Mouse (Mus musculus) ES-Bruce4 (cell line): ENCODE measurements around the gene Zfp398. TPM values are rescaled to one million over a fixed set of nuclear protein-coding genes. Genes with fewer than 3 reads are reported as not detected.

ENCODE experiments used
- H3K27ac ChIP-seq: 2 replicates; pipeline ENCODE4 v1.5.1; 2012; ENCODE audit warnings: low read length, inconsistent platforms; ENCODE audit not compliant: insufficient read depth
- H3K27me3 ChIP-seq: 2 replicates; pipeline ENCODE4 v1.6.1; 2012; ENCODE audit warnings: mild to moderate bottlenecking, low read length, inconsistent platforms; ENCODE audit not compliant: control insufficient read depth, poor library complexity, insufficient read depth, severe bottlenecking
- H3K36me3 ChIP-seq: 2 replicates; pipeline ENCODE4 v1.6.1; 2012; ENCODE audit warnings: inconsistent platforms, mild to moderate bottlenecking, low read length, moderate library complexity; ENCODE audit not compliant: control insufficient read depth, poor library complexity, insufficient read depth, severe bottlenecking
- H3K4me1 ChIP-seq: one replicate; pipeline ENCODE4 v1.8.1; 2011; ENCODE audit warnings: low read length; ENCODE audit not compliant: control insufficient read depth, insufficient read depth
- H3K4me3 ChIP-seq: 2 replicates; pipeline ENCODE4 v1.5.1; 2011; ENCODE audit warnings: low read depth, mild to moderate bottlenecking, low read length
- H3K9ac ChIP-seq: 2 replicates; pipeline ENCODE4 v1.6.1; 2012; ENCODE audit warnings: low read depth, mild to moderate bottlenecking, inconsistent platforms; ENCODE audit not compliant: poor library complexity, severe bottlenecking
- H3K9me3 ChIP-seq: replicated peaks from 2 replicates; pipeline ENCODE4 v1.6.1; 2012; ENCODE audit warnings: mild to moderate bottlenecking, low read length, inconsistent platforms; ENCODE audit not compliant: control insufficient read depth, poor library complexity, insufficient read depth, severe bottlenecking
- CTCF ChIP-seq: IDR thresholded peaks from one replicate; pipeline ENCODE4 v1.8.1; 2011; ENCODE audit warnings: low read depth, low read length
- EP300 ChIP-seq: IDR thresholded peaks from 2 replicates; pipeline ENCODE4 v1.6.1; 2011; ENCODE audit warnings: low read depth, low read length; ENCODE audit not compliant: insufficient read depth
- POLR2A ChIP-seq: IDR thresholded peaks from one replicate; pipeline ENCODE4 v1.8.1; 2011; ENCODE audit warnings: low read length; ENCODE audit not compliant: insufficient read depth
- polyA plus RNA-seq: library from polyadenylated mRNA; stranded (reverse); fragments of >200 nt; gene quantifications from 2 replicates; pipeline ENCODE4 v1.2.4, GENCODE M21; 2011; ENCODE audit warnings: low read depth; ENCODE audit not compliant: missing spikeins, insufficient read depth, insufficient read length

Gene Zfp398
- polyA plus RNA-seq, 1 experiment: 3.0 TPM

DNA sequence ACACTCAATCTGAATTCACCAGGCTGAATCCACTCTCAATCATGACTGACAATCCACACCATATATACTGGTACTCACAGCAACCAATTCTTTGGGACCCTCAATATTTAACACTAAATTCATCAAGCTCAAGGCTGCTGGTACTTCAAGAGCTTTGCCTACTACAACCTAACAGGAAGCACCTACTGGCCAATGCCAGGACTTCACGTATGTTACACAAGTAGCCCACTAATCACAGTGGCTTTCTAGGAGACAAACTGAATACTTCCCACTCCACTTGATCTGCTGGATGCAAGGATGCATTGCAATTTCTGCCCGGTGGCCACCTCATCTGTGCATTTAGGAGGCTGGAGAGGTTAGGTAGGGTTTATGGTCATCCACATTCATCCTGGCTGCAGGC lies 25.3 kb upstream of the Zfp398 start:
- Histone ChIP-seq H3K27ac (no peak overlapping the region), H3K36me3 (peaks cover 24% of the 10 kb centered on the region), H3K9ac (no peak overlapping the region), H3K4me3 (no peak overlapping the region), H3K27me3 (no peaks in the 10 kb centered on the region), H3K4me1 (peaks cover 1% of the 10 kb centered on the region), H3K9me3 (no peaks in the 10 kb centered on the region)
- TF ChIP-seq EP300 (no peak), POLR2A (no peak), CTCF (no peak)

DNA sequence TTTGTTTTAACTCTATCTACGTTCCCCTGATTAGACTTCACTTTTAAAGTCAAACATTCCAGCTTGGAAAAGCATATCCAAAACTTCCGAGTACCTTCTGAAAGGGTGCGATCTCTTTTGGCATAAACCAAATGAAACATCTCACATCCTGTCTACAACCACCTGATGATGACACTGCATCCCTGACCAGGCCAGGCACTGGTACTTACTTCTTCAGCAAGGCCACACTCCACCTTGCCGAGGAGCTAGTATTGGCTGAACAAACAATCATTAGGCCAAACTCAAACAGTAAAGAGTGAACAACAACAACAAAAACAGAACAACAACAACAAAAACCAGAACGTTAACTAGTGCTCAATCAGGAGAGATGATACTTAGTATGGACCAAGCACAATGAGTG lies 24.1 kb upstream of the Zfp398 start:
- Histone ChIP-seq H3K27ac (no peak overlapping the region), H3K4me1 (peaks cover 1% of the 10 kb centered on the region), H3K9ac (peak overlapping the region; percentile 84; the same call in 1 of the 2 replicates), H3K4me3 (peak overlapping the region; percentile 36), H3K9me3 (no peaks in the 10 kb centered on the region), H3K27me3 (no peaks in the 10 kb centered on the region), H3K36me3 (peaks cover 13% of the 10 kb centered on the region)
- TF ChIP-seq EP300 (no peak), CTCF (no peak), POLR2A (no peak)

DNA sequence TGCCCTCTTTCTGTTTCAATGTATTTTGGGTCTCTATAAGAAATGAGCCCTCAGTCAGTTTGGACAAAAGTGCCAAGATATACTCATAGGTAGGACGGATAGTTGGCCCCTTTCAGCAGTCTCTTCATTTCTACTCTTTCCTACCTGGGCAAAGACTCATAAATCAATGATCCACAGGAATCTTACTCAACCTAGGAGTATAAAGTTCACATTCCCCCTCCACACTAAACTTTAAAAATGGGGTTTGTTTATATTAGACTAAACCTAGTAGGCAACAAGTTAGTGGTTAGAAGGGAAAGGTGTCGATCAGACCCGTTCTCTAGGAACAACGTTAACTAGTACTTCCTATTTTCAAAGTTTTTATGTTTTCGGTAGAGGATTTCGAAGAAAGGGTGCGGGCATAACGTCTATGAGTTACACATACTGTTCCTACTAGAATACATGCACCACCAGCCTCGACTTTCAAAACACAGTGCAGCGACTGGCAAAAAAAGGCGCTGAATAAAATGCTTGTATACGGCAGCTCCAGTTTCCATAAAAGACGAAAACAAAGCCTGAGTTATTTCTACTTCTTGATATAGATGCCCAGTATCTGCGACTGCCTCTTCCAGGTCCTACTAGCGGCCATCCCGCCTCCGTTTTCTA lies 23.1 kb upstream of the Zfp398 start:
- Histone ChIP-seq H3K36me3 (peaks cover 5% of the 10 kb centered on the region), H3K27me3 (no peaks in the 10 kb centered on the region), H3K4me1 (peaks cover 1% of the 10 kb centered on the region), H3K9me3 (no peaks in the 10 kb centered on the region), H3K9ac (peak overlapping the region; percentile 84), H3K27ac (peak overlapping the region; percentile 7; the same call in 1 of the 2 replicates), H3K4me3 (peak overlapping the region; percentile 90)
- TF ChIP-seq EP300 (no peak), POLR2A (no peak), CTCF (no peak)

DNA sequence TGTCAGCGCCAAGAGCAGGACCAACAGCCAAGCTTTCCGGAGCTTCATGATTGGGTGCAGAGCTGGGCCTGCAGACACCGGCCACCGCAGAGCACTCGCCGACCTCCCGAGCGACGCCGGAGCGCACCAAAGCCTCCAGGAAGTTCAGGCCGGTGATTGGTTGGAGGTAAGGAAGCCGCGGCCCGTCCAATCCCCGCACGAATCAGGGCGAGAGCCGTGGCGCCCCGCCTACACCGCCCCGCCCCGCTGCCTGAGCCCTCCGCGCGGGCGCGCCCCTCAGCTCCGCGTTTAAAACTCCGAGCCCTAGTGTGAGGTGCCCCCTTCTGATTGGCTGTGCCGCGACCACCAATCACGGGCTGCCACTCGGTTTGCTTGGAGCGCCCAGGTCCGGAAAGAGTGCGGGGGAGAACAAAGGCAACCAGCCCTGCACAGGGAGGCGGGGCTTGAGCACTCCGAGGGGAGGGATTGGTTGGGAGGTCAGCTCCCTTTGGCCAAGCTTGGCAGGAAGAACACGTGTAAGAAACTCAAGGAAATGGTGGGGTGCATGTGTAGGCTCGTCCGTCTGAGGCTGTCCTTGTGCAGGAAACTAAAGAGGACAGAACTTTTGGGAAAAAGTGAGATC lies 22.1 kb upstream of the Zfp398 start, which contains the start of gene Pdia4:
Gene Pdia4, minus strand, starts transcription at position 174 of the 622 bp plus-strand sequence.
- Histone ChIP-seq H3K9ac (peak within 1 kb of the TSS; percentile 84), H3K4me3 (peak within 1 kb of the TSS; percentile 90), H3K27me3 (no peaks in the 10 kb centered on the region), H3K9me3 (no peaks in the 10 kb centered on the region), H3K27ac (peak within 1 kb of the TSS; percentile 7; the same call in 1 of the 2 replicates), H3K36me3 (peaks cover 2% of the 10 kb centered on the region; the same call in 1 of the 2 replicates), H3K4me1 (peaks cover 1% of the 10 kb centered on the region)
- peak; percentile 89 for TF ChIP-seq POLR2A
- 0 out of 2 replicates have a peak, but pooled peaks have one; percentile 23 for TF ChIP-seq EP300
- TF ChIP-seq CTCF: no peak

DNA sequence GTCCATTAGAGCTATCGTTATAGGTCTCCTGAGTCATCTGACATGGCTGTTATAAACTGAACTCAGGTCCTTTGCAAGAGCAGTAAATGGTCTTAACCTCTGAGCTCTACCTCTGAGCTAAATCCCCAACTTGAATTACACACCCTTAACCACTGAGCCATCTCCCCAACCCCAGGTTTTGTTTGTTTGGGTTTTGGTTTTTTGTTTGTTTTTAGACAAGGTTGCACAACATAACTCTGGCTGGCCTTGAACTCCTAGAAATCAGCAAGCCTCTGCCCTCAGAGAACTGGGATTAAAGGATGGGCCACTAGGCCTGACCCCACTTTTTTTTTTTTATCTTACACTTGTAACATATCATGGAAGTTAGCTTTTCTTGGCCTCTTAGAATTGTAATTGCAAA lies 19.3 kb upstream of the Zfp398 start:
- H3K27ac ChIP-seq: no peak overlapping the region
- TF ChIP-seq POLR2A: no peak
- no peak for TF ChIP-seq CTCF
- H3K27me3 ChIP-seq: no peaks in the 10 kb centered on the region
- H3K4me3 ChIP-seq: no peak overlapping the region
- no peaks in the 10 kb centered on the region for H3K36me3 ChIP-seq
- no peak overlapping the region for H3K9ac ChIP-seq
- H3K9me3 ChIP-seq: no peaks in the 10 kb centered on the region
- no peaks in the 10 kb centered on the region for H3K4me1 ChIP-seq

DNA sequence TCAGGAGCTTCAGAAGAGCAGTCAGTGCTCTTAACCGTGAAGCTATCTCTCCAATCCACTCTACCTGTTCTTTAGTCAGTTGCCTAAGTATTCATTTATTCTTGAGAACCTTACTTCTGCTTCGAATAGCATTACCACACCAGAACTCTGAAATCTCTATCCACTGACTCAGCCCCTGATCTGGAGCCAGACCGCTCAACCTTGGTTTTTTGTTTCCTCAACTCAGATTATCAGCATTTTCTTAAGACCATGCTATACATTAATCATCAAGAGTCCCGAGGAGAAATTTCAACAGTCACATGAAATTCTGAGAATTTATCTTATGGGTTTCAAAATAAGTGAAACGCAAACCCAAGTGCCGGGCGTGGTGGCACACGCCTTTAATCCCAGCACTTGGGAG lies 16.7 kb upstream of the Zfp398 start:
- Histone ChIP-seq H3K9ac (no peak overlapping the region), H3K9me3 (no peaks in the 10 kb centered on the region), H3K36me3 (no peaks in the 10 kb centered on the region), H3K27me3 (no peaks in the 10 kb centered on the region), H3K4me3 (no peak overlapping the region), H3K4me1 (no peaks in the 10 kb centered on the region), H3K27ac (no peak overlapping the region)
- TF ChIP-seq POLR2A (no peak), EP300 (no peak), CTCF (no peak)
